In genomic region chr9:77620482-77620881, GRCm38 (mm10) we compare ENCODE assay signal across 10 mouse cellular contexts. TPM values are rescaled to one million over a fixed set of nuclear protein-coding genes. Genes with fewer than 3 reads are reported as not detected.
DNase-seq lines count a peak whose midpoint lies in the region; ATAC-seq and TF ChIP-seq lines count a peak whose summit lies in the region.
"Had no signal": no experiment of that assay in that cellular context is flagged by ENCODE, and none has a peak within 500 bp of the region (broad histone marks: within the 10 kb centered on the region; RNA-seq: fewer than 3 reads in every experiment).

No protein-coding gene starts in this region.

- no peak overlapping the region for H3K4me3 ChIP-seq in left cerebral cortex, adult 2 months

- DNase-seq in cerebellum, postnatal 10 days, result peak; percentile 16 to 23
- DNase-seq in cerebellum, adult 11-12 months, result no peak
- peak; percentile 16 for DNase-seq in left cerebral cortex, postnatal 4 days
- DNase-seq in left cerebral cortex, adult 2 months (ENCODE audit: extremely low spot score in 1 of 2, low spot score in 2 of 2), result no peak
- DNase-seq in brain, embryonic 14.5 days (ENCODE audit: low read depth), result peak; percentile 86
- DNase-seq in kidney, postnatal 4 days, result peak; percentile 15 to 42
- no peak for DNase-seq in gastrocnemius, postnatal 4 days (ENCODE audit: low spot score in 2 of 2)
- DNase-seq: cerebellum, adult 8-10 months; retina, postnatal 1 day had no signal

- ATAC-seq in cerebellum, adult (ENCODE audit: insufficient number of reproducible peaks, low FRiP score, low TSS enrichment), result no peak

- no peak for TF ChIP-seq CTCF in left cerebral cortex, adult 2 months (IDR thresholded peaks at IDR 0.05)
- no peak for TF ChIP-seq CTCF in brain, embryonic 14.5 days (IDR thresholded peaks at IDR 0.05; ENCODE audit: borderline replicate concordance, extremely low read depth, insufficient read depth, insufficient read length)

- H3K27ac ChIP-seq in left cerebral cortex, adult 2 months, result no peak overlapping the region

- intact Hi-C loops in left cerebral cortex, postnatal 4 days (cut with DNase I), result no loop called here
- intact Hi-C loops in left cerebral cortex, adult 2 months (cut with DNase I), result no loop called here

- no peak for TF ChIP-seq POLR2A in brain, embryonic 14.5 days (IDR thresholded peaks at IDR 0.05; ENCODE audit: borderline replicate concordance, extremely low read depth, insufficient read depth, insufficient read length, poor library complexity, severe bottlenecking)

RNA-seq across cellular contexts. Expression of gene Klhl31, which starts 15.8 kb away (rescaled TPM):
- total RNA-seq in left cerebral cortex, postnatal 4 days (2021), result under 1 TPM; 0.18 TPM
- under 1 TPM in 1 of 2 experiments, not detected in 1; 0.07 TPM for total RNA-seq in left cerebral cortex, adult 2 months (2021)
- polyA plus RNA-seq in brain, embryonic 14.5 days (2012; rRNA removed), result 0.06 and 0.12 TPM in 2 replicates
- total RNA-seq in gastrocnemius, postnatal 4 days (2021), result 100 to 1,000 TPM; 203 to 249 TPM

Comparison
In these comparisons a context has a peak if more than half of its experiments do, and no peak if none do; other contexts are left out.
1. DNase-seq: peak in cerebellum, postnatal 10 days (2 of 2), left cerebral cortex, postnatal 4 days (single experiment), brain, embryonic 14.5 days (single experiment) and kidney, postnatal 4 days (2 of 2); none in cerebellum, adult 11-12 months (single experiment), left cerebral cortex, adult 2 months (0 of 2) and gastrocnemius, postnatal 4 days (0 of 2).
2. RNA of gene Klhl31, which starts 15.8 kb away (total RNA-seq): 203 to 249 TPM in gastrocnemius, postnatal 4 days; 0.18 TPM in left cerebral cortex, postnatal 4 days and 0.07 TPM in left cerebral cortex, adult 2 months; every median in the first group is over 100 times any median in the second.